Mouse (Mus musculus) heart, adult 8-10 months (tissue): ENCODE measurements around the gene Erbb2. TPM values are rescaled to one million over a fixed set of nuclear protein-coding genes. Genes with fewer than 3 reads are reported as not detected.

ENCODE experiments used
- DNase-seq: peaks from one replicate; pipeline ENCODE4 v3.0.0; 2022; ENCODE audit warnings: low spot score
- total RNA-seq, 4 experiments: library from RNA; stranded (reverse); gene quantifications; 2 replicates each; pipeline ENCODE4 v1.2.4; 2022

Gene Erbb2
- total RNA-seq, 4 experiments from 2014 or later, result 5.4 to 9.1 (median 8.0) TPM

- no peak for DNase-seq
These were observed 69.0 kb downstream of the Erbb2 start for GRCm38 (mm10) chr11:98481231-98481630.

- DNase-seq, result no peak
These were observed 69.8 kb downstream of the Erbb2 start for GRCm38 (mm10) chr11:98482067-98482466.

- DNase-seq, result no peak
These were observed 73.5 kb downstream of the Erbb2 start for GRCm38 (mm10) chr11:98485749-98486148.

Other genes with a start within 250 kb of the Erbb2 start
- 10 to 100 TPM; 40.4 to 41.8 (median 41.2) TPM for gene Med1, start 219.2 kb upstream of the Erbb2 start, total RNA-seq
- 10 to 100 TPM; 20.1 to 22.5 (median 21.8) TPM for gene Cdk12, start 209.4 kb upstream of the Erbb2 start, total RNA-seq
- gene Neurod2, start 82.8 kb upstream of the Erbb2 start, total RNA-seq, result not detected
- 10 to 100 TPM in 2 of 4 experiments, 1 to 10 TPM in 2; 4.0 to 11.3 (median 7.1) TPM for gene Ppp1r1b, start 64.1 kb upstream of the Erbb2 start, total RNA-seq
- gene Stard3, start 54.1 kb upstream of the Erbb2 start, total RNA-seq, result 10 to 100 TPM; 17.2 to 28.8 (median 23.7) TPM
- gene Tcap, start 28.7 kb upstream of the Erbb2 start, total RNA-seq, result 1,000 to 10,000 TPM; 2,176 to 4,520 (median 3,450) TPM
- 1 to 10 TPM in 3 of 4 experiments, not detected in 1; 1.2 to 1.6 (median 1.4) TPM for gene Pnmt, start 26.0 kb upstream of the Erbb2 start, total RNA-seq
- gene Pgap3, start 12.0 kb upstream of the Erbb2 start, total RNA-seq, result 1 to 10 TPM; 8.2 to 9.6 (median 8.9) TPM
- 10 to 100 TPM; 66.9 to 78.4 (median 71.0) TPM for gene Mien1, start 26.5 kb downstream of the Erbb2 start, total RNA-seq
- under 1 TPM in 1 of 4 experiments, not detected in 3; 0.19 TPM for gene Grb7, start 33.9 kb downstream of the Erbb2 start, total RNA-seq
- gene Ikzf3, start 133.6 kb downstream of the Erbb2 start, total RNA-seq, result 1 to 10 TPM in 2 of 4 experiments, under 1 TPM in 2; 0.47 to 1.3 (median 0.86) TPM
- gene Zpbp2, start 138.6 kb downstream of the Erbb2 start, total RNA-seq, result not detected
- 10 to 100 TPM; 39.7 to 46.4 (median 43.1) TPM for gene Ormdl3, start 174.9 kb downstream of the Erbb2 start, total RNA-seq
- not detected for gene Lrrc3c, start 185.8 kb downstream of the Erbb2 start, total RNA-seq
- gene Gm12355, start 213.2 kb downstream of the Erbb2 start, total RNA-seq, result 10 to 100 TPM in 1 of 4 experiments, 1 to 10 TPM in 3; 4.8 to 12.3 (median 7.9) TPM
- gene Gsdma3, start 213.9 kb downstream of the Erbb2 start, total RNA-seq, result 1 to 10 TPM; 1.6 to 3.4 (median 2.8) TPM
- under 1 TPM in 1 of 4 experiments, not detected in 3; 0.25 TPM for gene Gsdma2, start 234.3 kb downstream of the Erbb2 start, total RNA-seq